Mouse (Mus musculus): ENCODE results near the gene Slc1a2. TPM values are rescaled to one million over a fixed set of nuclear protein-coding genes. Genes with fewer than 3 reads are reported as not detected.

The Slc1a2 gene
- polyA plus RNA-seq, 1 experiment from 2014 or later: 18.8 TPM

GRCm38 (mm10) chr2:102695541-102695940, 37.1 kb downstream of the Slc1a2 start:
- Histone ChIP-seq H3K36me3 (no peaks in the 10 kb centered on the region), H3K4me2 (no peak overlapping the region), H3K9ac (no peak overlapping the region), H3K27ac (replicated peaks) (no peak overlapping the region), H3K27me3 (no peaks in the 10 kb centered on the region), H3K4me3 (no peak overlapping the region), H3K9me3 (no peaks in the 10 kb centered on the region), H3K4me1 (replicated peaks) (peaks cover 14% of the 10 kb centered on the region; the same call in 1 of the 2 replicates)
- ATAC-seq (ENCODE audit: low read depth): no peak

- 83% methylated on average over 2 of the region's 2 CpGs for WGBS
- ATAC-seq (ENCODE audit: low read depth): no peak
- H3K9ac ChIP-seq: no peak overlapping the region
These were observed 39.3 kb downstream of the Slc1a2 start for GRCm38 (mm10) chr2:102697732-102698131.

GRCm38 (mm10) chr2:102699921-102700320, 41.5 kb downstream of the Slc1a2 start:
- 90% methylated on average over 7 of the region's 7 CpGs for WGBS
- ATAC-seq (ENCODE audit: low read depth): no peak

More at GRCm38 (mm10) chr2:102697732-102698131, 39.3 kb downstream of the Slc1a2 start:
- Histone ChIP-seq H3K27ac (replicated peaks) (no peak overlapping the region), H3K4me1 (replicated peaks) (peaks cover 9% of the 10 kb centered on the region; the same call in 1 of the 2 replicates), H3K4me2 (no peak overlapping the region), H3K36me3 (no peaks in the 10 kb centered on the region), H3K27me3 (no peaks in the 10 kb centered on the region), H3K4me3 (no peak overlapping the region), H3K9me3 (no peaks in the 10 kb centered on the region)

GRCm38 (mm10) chr2:102700695-102701094, 42.2 kb downstream of the Slc1a2 start:
- no peak for ATAC-seq (ENCODE audit: low read depth)
- Histone ChIP-seq H3K4me1 (replicated peaks) (peaks cover 5% of the 10 kb centered on the region; the same call in 1 of the 2 replicates), H3K27me3 (no peaks in the 10 kb centered on the region), H3K9me3 (no peaks in the 10 kb centered on the region), H3K4me2 (no peak overlapping the region), H3K4me3 (no peak overlapping the region), H3K9ac (no peak overlapping the region), H3K36me3 (no peaks in the 10 kb centered on the region), H3K27ac (replicated peaks) (no peak overlapping the region)
- WGBS: 91% methylated on average over 2 of the region's 2 CpGs

More at GRCm38 (mm10) chr2:102699921-102700320, 41.5 kb downstream of the Slc1a2 start:
- Histone ChIP-seq H3K4me1 (replicated peaks) (peaks cover 5% of the 10 kb centered on the region; the same call in 1 of the 2 replicates), H3K4me2 (no peak overlapping the region), H3K36me3 (no peaks in the 10 kb centered on the region), H3K9ac (no peak overlapping the region), H3K27me3 (no peaks in the 10 kb centered on the region), H3K27ac (replicated peaks) (no peak overlapping the region), H3K9me3 (no peaks in the 10 kb centered on the region), H3K4me3 (no peak overlapping the region)

GRCm38 (mm10) chr2:102701382-102701781, 42.9 kb downstream of the Slc1a2 start:
- no peaks in the 10 kb centered on the region for H3K36me3 ChIP-seq

GRCm38 (mm10) chr2:102703556-102703955, 45.1 kb downstream of the Slc1a2 start:
- Histone ChIP-seq H3K9ac (no peak overlapping the region), H3K36me3 (no peaks in the 10 kb centered on the region), H3K27me3 (no peaks in the 10 kb centered on the region), H3K27ac (replicated peaks) (no peak overlapping the region), H3K4me2 (no peak overlapping the region), H3K4me1 (replicated peaks) (peaks cover 5% of the 10 kb centered on the region; the same call in 1 of the 2 replicates), H3K4me3 (no peak overlapping the region), H3K9me3 (no peaks in the 10 kb centered on the region)
- WGBS: 71% methylated on average over 3 of the region's 3 CpGs
- no peak for ATAC-seq (ENCODE audit: low read depth)

More at GRCm38 (mm10) chr2:102701382-102701781, 42.9 kb downstream of the Slc1a2 start:
- no peak overlapping the region for H3K9ac ChIP-seq
- no peak for ATAC-seq (ENCODE audit: low read depth)
- no peaks in the 10 kb centered on the region for H3K9me3 ChIP-seq
- H3K4me2 ChIP-seq: no peak overlapping the region
- 91% methylated on average over 3 of the region's 3 CpGs for WGBS
- H3K27ac ChIP-seq (replicated peaks): no peak overlapping the region
- peaks cover 5% of the 10 kb centered on the region; the same call in 1 of the 2 replicates for H3K4me1 ChIP-seq (replicated peaks)
- no peaks in the 10 kb centered on the region for H3K27me3 ChIP-seq
- no peak overlapping the region for H3K4me3 ChIP-seq

- Histone ChIP-seq H3K4me2 (no peak overlapping the region), H3K36me3 (no peaks in the 10 kb centered on the region), H3K9me3 (no peaks in the 10 kb centered on the region), H3K27ac (replicated peaks) (no peak overlapping the region), H3K9ac (no peak overlapping the region), H3K4me1 (replicated peaks) (peaks cover 5% of the 10 kb centered on the region; the same call in 1 of the 2 replicates), H3K27me3 (no peaks in the 10 kb centered on the region), H3K4me3 (no peak overlapping the region)
- no peak for ATAC-seq (ENCODE audit: low read depth)
- whole genome bisulfite sequencing: 92% methylated on average over 1 of the region's 1 CpGs
These were observed 46.3 kb downstream of the Slc1a2 start for GRCm38 (mm10) chr2:102704781-102705180.

GRCm38 (mm10) chr2:102711511-102711910, 53.1 kb downstream of the Slc1a2 start:
- no peak overlapping the region for H3K27ac ChIP-seq (replicated peaks)
- H3K9ac ChIP-seq: no peak overlapping the region
- no peak overlapping the region for H3K4me3 ChIP-seq
- no peak for ATAC-seq (ENCODE audit: low read depth)
- no peaks in the 10 kb centered on the region for H3K9me3 ChIP-seq
- no peaks in the 10 kb centered on the region for H3K4me1 ChIP-seq (replicated peaks)
- WGBS: 87% methylated on average over 5 of the region's 5 CpGs
- no peaks in the 10 kb centered on the region for H3K27me3 ChIP-seq
- no peak overlapping the region for H3K4me2 ChIP-seq
- H3K36me3 ChIP-seq: no peaks in the 10 kb centered on the region

- no peak overlapping the region for H3K27ac ChIP-seq (replicated peaks)
- H3K4me1 ChIP-seq (replicated peaks): no peaks in the 10 kb centered on the region
- WGBS: 86% methylated on average over 4 of the region's 4 CpGs
- H3K36me3 ChIP-seq: no peaks in the 10 kb centered on the region
- ATAC-seq (ENCODE audit: low read depth): no peak
- H3K27me3 ChIP-seq: no peaks in the 10 kb centered on the region
- no peaks in the 10 kb centered on the region for H3K9me3 ChIP-seq
- no peak overlapping the region for H3K4me3 ChIP-seq
- no peak overlapping the region for H3K4me2 ChIP-seq
- no peak overlapping the region for H3K9ac ChIP-seq
These were observed 53.6 kb downstream of the Slc1a2 start for GRCm38 (mm10) chr2:102712049-102712448.

GRCm38 (mm10) chr2:102712678-102713628, 54.5 kb downstream of the Slc1a2 start:
- Histone ChIP-seq H3K36me3 (no peaks in the 10 kb centered on the region), H3K9ac (no peak overlapping the region), H3K4me2 (no peak overlapping the region), H3K27me3 (no peaks in the 10 kb centered on the region), H3K4me1 (replicated peaks) (no peaks in the 10 kb centered on the region), H3K27ac (replicated peaks) (no peak overlapping the region), H3K9me3 (no peaks in the 10 kb centered on the region), H3K4me3 (no peak overlapping the region)
- ATAC-seq (ENCODE audit: low read depth): no peak
- 82% methylated on average over 7 of the region's 7 CpGs for WGBS

- Histone ChIP-seq H3K4me3 (no peak overlapping the region), H3K9me3 (no peaks in the 10 kb centered on the region), H3K27me3 (no peaks in the 10 kb centered on the region), H3K27ac (replicated peaks) (no peak overlapping the region), H3K36me3 (no peaks in the 10 kb centered on the region), H3K4me2 (no peak overlapping the region), H3K4me1 (replicated peaks) (no peaks in the 10 kb centered on the region), H3K9ac (no peak overlapping the region)
- WGBS: 76% methylated on average over 2 of the region's 2 CpGs
- no peak for ATAC-seq (ENCODE audit: low read depth)
These were observed 55.9 kb downstream of the Slc1a2 start for GRCm38 (mm10) chr2:102714320-102714719.

- no peak overlapping the region for H3K4me2 ChIP-seq
- no peaks in the 10 kb centered on the region for H3K27me3 ChIP-seq
- H3K9ac ChIP-seq: no peak overlapping the region
- no peak overlapping the region for H3K4me3 ChIP-seq
- no peak overlapping the region for H3K27ac ChIP-seq (replicated peaks)
- H3K4me1 ChIP-seq (replicated peaks): no peaks in the 10 kb centered on the region
- no peaks in the 10 kb centered on the region for H3K9me3 ChIP-seq
- WGBS: 52% methylated on average over 1 of the region's 1 CpGs
- no peaks in the 10 kb centered on the region for H3K36me3 ChIP-seq
- no peak for ATAC-seq (ENCODE audit: low read depth)
These were observed 57.3 kb downstream of the Slc1a2 start for GRCm38 (mm10) chr2:102715754-102716153.

Data from neural tube, embryonic 13.5 days (tissue).